Mouse (Mus musculus) limb, embryonic 12.5 days (tissue): ENCODE measurements around the gene Asb8. TPM values are rescaled to one million over a fixed set of nuclear protein-coding genes. Genes with fewer than 3 reads are reported as not detected.

Source experiments
- ATAC-seq: fragments of 200-750 bp; cut with Nextera tagmentation; 2 replicates; pipeline ENCODE4 v1.8.0; 2017; ENCODE audit warnings: low read depth, moderate TSS enrichment; ENCODE audit not compliant: insufficient number of reproducible peaks, insufficient read depth, low FRiP score, low TSS enrichment
- H3K27ac ChIP-seq: fragments of 300-500 bp; sonication (generic); 2 replicates; pipeline ENCODE4 v1.5.1; 2016; ENCODE audit warnings: mild to moderate bottlenecking, moderate library complexity
- H3K27me3 ChIP-seq: fragments of 300-500 bp; sonication (generic); 2 replicates; pipeline ENCODE4 v1.6.1; 2016; ENCODE audit warnings: mild to moderate bottlenecking, moderate library complexity
- H3K36me3 ChIP-seq: fragments of 300-500 bp; sonication (generic); 2 replicates; pipeline ENCODE4 v1.6.1; 2016; ENCODE audit warnings: mild to moderate bottlenecking, moderate library complexity
- H3K4me1 ChIP-seq: fragments of 300-500 bp; sonication (generic); replicated peaks from 2 replicates; pipeline ENCODE4 v1.6.1; 2016
- H3K4me2 ChIP-seq: fragments of 300-500 bp; sonication (generic); 2 replicates; pipeline ENCODE4 v1.6.1; 2016; ENCODE audit warnings: mild to moderate bottlenecking, moderate library complexity
- H3K4me3 ChIP-seq: fragments of 300-500 bp; sonication (generic); replicated peaks from 2 replicates; pipeline ENCODE4 v1.5.1; 2016; ENCODE audit warnings: mild to moderate bottlenecking
- H3K9ac ChIP-seq: fragments of 300-500 bp; sonication (generic); replicated peaks from 2 replicates; pipeline ENCODE4 v1.6.1; 2016; ENCODE audit warnings: mild to moderate bottlenecking, moderate library complexity
- H3K9me3 ChIP-seq: fragments of 300-500 bp; sonication (generic); 2 replicates; pipeline ENCODE4 v1.6.1; 2016; ENCODE audit warnings: mild to moderate bottlenecking, moderate library complexity
- WGBS: fragments of 180-500 bp; shearing (Covaris S2); methylation state at CpG from one replicate; pipeline ENCODE4 v1.1.7; 2016; 5-methylcytosine and 5-hydroxymethylcytosine counted together
- polyA plus RNA-seq: library from polyadenylated mRNA; unstranded; fragments of >200 nt; fragmentation: Nextera tagmentation; extraction: Ambion mirVana; gene quantifications from 2 replicates; pipeline ENCODE4 v1.2.1, GENCODE M21; 2016

Gene Asb8
- polyA plus RNA-seq, 1 experiment from 2014 or later, result 42.4 TPM

DNA sequence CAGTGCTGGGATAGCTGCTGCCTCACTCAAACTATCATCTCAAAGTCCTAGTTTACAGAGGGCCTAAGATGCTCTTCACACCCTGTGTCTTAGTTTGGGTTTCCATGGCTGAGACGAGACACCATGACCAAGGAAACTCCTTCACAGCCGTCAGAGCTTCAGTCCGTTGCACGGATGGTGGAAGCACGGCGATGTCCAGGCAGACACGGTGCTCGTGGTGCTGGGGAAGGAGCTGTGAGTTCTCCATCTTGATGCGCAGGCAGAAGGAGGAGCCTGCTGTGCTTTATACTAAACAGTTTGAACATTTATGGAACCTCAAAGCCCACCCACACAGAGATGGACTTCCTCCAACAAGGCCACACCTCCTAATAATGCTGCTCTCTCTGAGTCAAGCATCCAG, 28.6 kb downstream of the Asb8 start:
- Histone ChIP-seq H3K4me3 (no peak overlapping the region), H3K36me3 (peaks cover 98% of the 10 kb centered on the region), H3K4me2 (no peak overlapping the region), H3K9me3 (no peaks in the 10 kb centered on the region), H3K27ac (no peak overlapping the region), H3K27me3 (no peaks in the 10 kb centered on the region), H3K9ac (no peak overlapping the region), H3K4me1 (no peaks in the 10 kb centered on the region)
- 93% methylated on average over 9 of the region's 9 CpGs for WGBS
- ATAC-seq, result no peak

DNA sequence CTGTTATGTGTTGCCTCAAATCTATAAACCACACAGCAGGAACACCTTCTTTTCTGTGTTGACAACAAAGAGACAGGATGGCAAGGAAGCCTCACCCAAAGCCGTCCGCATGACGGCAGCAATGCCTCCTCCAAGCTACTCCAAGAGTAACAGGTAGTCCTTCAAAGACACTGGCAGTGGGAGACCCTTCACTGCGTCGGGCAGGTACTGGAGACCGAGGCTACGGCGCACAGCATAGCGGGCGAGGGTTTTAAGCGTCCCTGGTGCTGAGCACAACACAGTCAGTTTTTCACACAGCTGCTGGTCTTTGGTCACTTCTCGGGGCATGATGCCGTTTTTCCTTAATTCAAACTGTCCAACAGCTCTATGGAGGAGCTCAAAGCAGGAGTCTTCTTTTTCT, 29.8 kb downstream of the Asb8 start:
- 92% methylated on average over 13 of the region's 13 CpGs for WGBS

DNA sequence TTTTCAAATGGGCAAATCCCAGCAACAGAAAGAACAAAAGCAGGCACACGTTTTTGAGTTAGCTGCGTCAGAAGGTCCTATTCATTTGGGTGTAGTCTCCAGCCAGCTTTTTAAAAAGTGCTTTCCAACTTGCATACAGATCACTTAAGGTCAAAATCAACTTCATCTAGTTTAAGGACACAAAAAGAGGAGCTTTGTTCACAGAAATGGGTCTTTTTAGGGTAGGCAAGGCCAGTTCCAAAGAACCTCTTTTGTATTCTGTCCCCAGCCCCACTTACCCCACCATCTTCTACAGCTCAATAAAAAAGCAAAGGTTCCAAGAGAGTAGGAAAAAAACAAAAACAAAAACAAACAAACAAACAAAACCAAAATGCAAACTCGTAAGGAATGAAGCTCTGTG, 30.8 kb downstream of the Asb8 start:
- Histone ChIP-seq H3K27me3 (no peaks in the 10 kb centered on the region), H3K4me2 (no peak overlapping the region), H3K4me1 (no peaks in the 10 kb centered on the region), H3K27ac (no peak overlapping the region), H3K9ac (no peak overlapping the region), H3K4me3 (no peak overlapping the region), H3K9me3 (no peaks in the 10 kb centered on the region), H3K36me3 (peaks cover 100% of the 10 kb centered on the region)
- no peak for ATAC-seq
- 87% methylated on average over 3 of the region's 3 CpGs for WGBS

More for the DNA sequence above, 29.8 kb downstream of the Asb8 start:
- no peak for ATAC-seq
- no peak overlapping the region for H3K9ac ChIP-seq
- H3K4me2 ChIP-seq, result no peak overlapping the region
- H3K4me1 ChIP-seq, result no peaks in the 10 kb centered on the region
- H3K9me3 ChIP-seq, result no peaks in the 10 kb centered on the region
- no peak overlapping the region for H3K27ac ChIP-seq
- no peaks in the 10 kb centered on the region for H3K27me3 ChIP-seq
- no peak overlapping the region for H3K4me3 ChIP-seq
- peaks cover 100% of the 10 kb centered on the region for H3K36me3 ChIP-seq

DNA sequence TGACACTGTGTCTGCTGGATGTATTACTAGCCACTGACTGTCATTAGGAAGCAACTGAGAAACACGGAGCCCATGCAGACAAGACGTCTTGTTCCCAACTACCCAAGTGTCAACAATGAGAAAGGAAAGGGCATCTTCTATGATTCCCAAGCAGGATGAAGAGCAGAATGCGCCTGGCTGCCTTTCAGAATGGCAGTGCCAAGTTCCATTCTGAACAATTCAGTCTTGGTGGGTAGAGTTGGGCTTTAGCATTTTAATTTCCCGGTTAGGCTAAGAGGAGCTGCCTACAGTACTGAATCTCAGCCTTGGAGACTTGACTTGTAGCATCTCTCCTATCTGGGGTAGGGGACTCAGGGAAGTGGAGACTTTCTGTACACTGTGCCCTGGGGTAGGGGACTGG, 31.4 kb downstream of the Asb8 start:
- Histone ChIP-seq H3K27me3 (no peaks in the 10 kb centered on the region), H3K36me3 (peaks cover 100% of the 10 kb centered on the region), H3K4me3 (no peak overlapping the region), H3K27ac (no peak overlapping the region), H3K4me1 (no peaks in the 10 kb centered on the region), H3K9me3 (no peaks in the 10 kb centered on the region), H3K4me2 (no peak overlapping the region), H3K9ac (no peak overlapping the region)
- ATAC-seq, result no peak
- WGBS, result 92% methylated on average over 4 of the region's 4 CpGs

DNA sequence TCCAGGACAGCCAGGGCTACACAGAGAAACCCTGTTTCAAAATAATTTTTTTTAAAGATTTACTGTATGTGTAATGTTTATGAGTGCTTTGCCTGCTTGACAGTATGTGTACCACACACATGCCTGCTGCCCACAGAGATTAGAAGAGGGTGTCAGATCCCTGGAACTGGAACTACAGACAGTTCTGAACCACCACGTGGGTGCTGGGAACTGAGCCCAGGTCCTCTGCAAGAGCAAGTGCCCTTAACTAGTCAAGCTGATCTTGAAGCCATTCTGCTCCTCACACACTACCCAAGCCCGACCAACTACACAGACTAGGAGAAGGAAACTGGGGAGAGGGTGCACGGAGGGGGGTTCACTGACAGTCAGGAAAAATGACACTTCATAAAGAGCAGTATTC, 32.0 kb downstream of the Asb8 start:
- H3K36me3 ChIP-seq, result peaks cover 100% of the 10 kb centered on the region
- no peaks in the 10 kb centered on the region for H3K27me3 ChIP-seq
- no peaks in the 10 kb centered on the region for H3K9me3 ChIP-seq
- no peak overlapping the region for H3K4me3 ChIP-seq
- H3K27ac ChIP-seq, result no peak overlapping the region
- H3K4me2 ChIP-seq, result no peak overlapping the region
- ATAC-seq, result no peak
- 89% methylated on average over 3 of the region's 3 CpGs for WGBS
- H3K4me1 ChIP-seq, result no peaks in the 10 kb centered on the region
- H3K9ac ChIP-seq, result no peak overlapping the region

DNA sequence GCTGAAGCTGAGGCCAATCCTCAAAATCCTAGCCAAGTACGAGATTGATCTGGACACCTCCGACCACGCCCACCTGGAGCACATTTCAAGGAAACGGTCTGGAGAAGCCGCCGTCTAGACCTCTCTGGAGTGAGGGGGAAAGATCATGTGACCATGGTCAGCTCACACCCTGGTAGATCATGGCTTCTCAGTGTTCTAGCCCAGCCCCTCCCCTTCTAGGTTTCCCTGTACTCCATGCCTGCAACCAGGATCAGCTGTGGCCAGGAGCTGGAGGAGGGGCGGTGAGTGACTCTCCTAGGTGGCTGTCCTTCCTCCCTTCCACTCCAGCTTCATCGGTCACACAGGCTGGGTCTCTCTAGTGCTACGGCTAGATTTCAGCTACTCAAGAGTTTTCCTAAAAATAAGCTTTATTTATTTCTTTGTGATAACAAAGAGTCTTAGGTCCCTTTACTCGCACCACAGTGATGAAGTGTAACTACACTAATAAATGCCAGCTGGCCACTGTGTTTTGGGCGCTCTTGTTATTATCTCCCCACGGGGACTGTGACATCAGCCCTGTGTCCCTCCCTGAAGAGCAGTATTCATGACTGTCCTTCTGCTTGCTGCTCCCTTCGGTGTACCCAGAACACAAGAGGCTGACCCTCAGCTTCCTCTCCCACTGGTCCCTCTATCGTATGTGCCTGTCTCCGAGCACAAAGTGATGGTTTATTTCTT, 33.3 kb downstream of the Asb8 start:
- H3K9ac ChIP-seq, result no peak overlapping the region
- no peak for ATAC-seq
- H3K9me3 ChIP-seq, result no peaks in the 10 kb centered on the region
- H3K4me3 ChIP-seq, result no peak overlapping the region
- H3K4me2 ChIP-seq, result no peak overlapping the region
- H3K27me3 ChIP-seq, result no peaks in the 10 kb centered on the region
- H3K27ac ChIP-seq, result no peak overlapping the region
- H3K4me1 ChIP-seq, result no peaks in the 10 kb centered on the region
- H3K36me3 ChIP-seq, result peaks cover 100% of the 10 kb centered on the region
- WGBS, result 85% methylated on average over 15 of the region's 15 CpGs

DNA sequence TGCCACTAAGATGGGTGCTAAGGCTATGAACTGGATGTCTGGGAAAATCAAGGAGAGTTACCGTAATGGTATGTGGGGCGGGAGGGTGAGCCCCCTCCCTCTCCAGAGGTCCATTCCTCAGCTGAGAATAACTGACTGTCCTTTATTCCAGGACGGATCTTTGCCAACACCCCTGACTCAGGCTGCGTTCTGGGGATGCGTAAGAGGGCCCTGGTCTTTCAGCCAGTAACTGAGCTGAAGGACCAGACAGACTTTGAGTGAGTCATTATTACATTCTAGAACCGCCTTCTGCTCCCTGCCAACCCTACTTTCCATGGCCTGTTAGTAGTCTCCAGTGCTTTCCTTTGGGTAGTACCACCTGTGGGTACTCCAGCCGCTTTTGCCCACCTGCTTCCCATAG, 34.0 kb downstream of the Asb8 start:
- Histone ChIP-seq H3K27ac (no peak overlapping the region), H3K9ac (no peak overlapping the region), H3K4me1 (no peaks in the 10 kb centered on the region), H3K36me3 (peaks cover 100% of the 10 kb centered on the region), H3K4me2 (no peak overlapping the region), H3K9me3 (no peaks in the 10 kb centered on the region), H3K4me3 (no peak overlapping the region), H3K27me3 (no peaks in the 10 kb centered on the region)
- ATAC-seq, result no peak
- 92% methylated on average over 7 of the region's 7 CpGs for WGBS

DNA sequence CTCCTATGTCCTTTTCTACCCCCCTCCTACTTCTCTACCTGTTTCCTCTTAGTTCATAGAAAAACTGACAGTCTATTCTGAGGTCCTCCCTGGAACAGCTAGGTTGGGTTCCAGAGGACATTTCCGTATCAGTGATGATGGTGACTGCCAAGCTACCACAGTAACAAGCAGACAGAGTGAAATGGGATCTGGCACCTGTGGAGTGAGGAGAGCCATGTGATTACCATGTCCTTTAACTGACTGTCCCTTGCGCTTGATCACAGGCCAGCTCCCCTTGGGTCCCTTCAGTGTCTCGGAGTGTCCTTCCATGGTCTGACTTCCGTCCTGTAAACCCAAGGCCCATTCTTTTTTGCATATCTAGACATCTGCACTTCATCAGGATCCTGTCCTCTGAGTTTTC, 34.4 kb downstream of the Asb8 start:
- Histone ChIP-seq H3K27me3 (no peaks in the 10 kb centered on the region), H3K36me3 (peaks cover 100% of the 10 kb centered on the region), H3K27ac (no peak overlapping the region), H3K4me3 (no peak overlapping the region), H3K9me3 (no peaks in the 10 kb centered on the region), H3K4me1 (no peaks in the 10 kb centered on the region), H3K9ac (no peak overlapping the region), H3K4me2 (no peak overlapping the region)
- ATAC-seq, result no peak
- WGBS, result 96% methylated on average over 4 of the region's 4 CpGs

DNA sequence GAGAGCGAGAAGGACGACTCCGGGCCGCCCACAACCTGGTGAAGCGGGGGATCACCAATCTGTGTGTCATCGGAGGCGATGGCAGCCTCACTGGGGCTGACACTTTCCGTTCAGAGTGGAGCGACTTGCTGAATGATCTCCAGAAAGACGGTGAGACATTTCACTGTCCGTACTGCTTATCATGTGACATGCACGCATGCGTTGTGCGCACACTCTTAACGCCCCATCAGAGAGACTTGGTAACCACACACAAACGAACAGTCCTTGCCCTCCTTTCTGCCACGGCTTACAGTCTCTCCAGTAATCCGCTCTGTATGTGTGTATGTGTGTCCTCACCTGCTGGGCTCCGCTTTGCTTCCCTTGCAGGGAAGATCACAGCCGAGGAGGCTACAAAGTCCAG, 44.6 kb downstream of the Asb8 start:
- Histone ChIP-seq H3K4me3 (no peak overlapping the region), H3K4me2 (no peak overlapping the region), H3K4me1 (no peaks in the 10 kb centered on the region), H3K36me3 (peaks cover 96% of the 10 kb centered on the region), H3K27ac (no peak overlapping the region), H3K9me3 (no peaks in the 10 kb centered on the region), H3K27me3 (no peaks in the 10 kb centered on the region), H3K9ac (no peak overlapping the region)
- WGBS, result 94% methylated on average over 20 of the region's 20 CpGs
- no peak for ATAC-seq

DNA sequence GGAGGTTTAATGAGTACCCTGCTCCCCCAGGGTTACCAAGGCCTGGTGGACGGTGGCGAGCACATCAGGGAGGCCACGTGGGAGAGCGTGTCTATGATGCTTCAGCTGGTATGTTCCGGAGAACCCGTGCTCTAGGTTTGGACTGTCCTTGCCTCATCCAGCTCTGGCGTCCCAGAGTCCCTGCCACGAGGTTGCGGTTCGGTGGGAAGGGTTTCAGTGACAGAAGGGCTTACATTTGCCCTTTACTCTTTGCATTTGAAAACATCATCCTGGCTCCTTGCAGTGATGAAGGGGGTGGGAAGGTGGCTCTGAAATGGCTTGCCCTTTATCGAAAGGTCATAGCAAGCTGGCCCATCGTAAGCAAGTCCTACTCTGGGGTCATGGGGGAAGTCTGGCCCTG, 46.1 kb downstream of the Asb8 start:
- Histone ChIP-seq H3K27me3 (no peaks in the 10 kb centered on the region), H3K4me3 (no peak overlapping the region), H3K4me1 (no peaks in the 10 kb centered on the region), H3K27ac (no peak overlapping the region), H3K9ac (no peak overlapping the region), H3K9me3 (no peaks in the 10 kb centered on the region), H3K36me3 (peaks cover 96% of the 10 kb centered on the region), H3K4me2 (no peak overlapping the region)
- ATAC-seq, result no peak
- 89% methylated on average over 12 of the region's 12 CpGs for WGBS

DNA sequence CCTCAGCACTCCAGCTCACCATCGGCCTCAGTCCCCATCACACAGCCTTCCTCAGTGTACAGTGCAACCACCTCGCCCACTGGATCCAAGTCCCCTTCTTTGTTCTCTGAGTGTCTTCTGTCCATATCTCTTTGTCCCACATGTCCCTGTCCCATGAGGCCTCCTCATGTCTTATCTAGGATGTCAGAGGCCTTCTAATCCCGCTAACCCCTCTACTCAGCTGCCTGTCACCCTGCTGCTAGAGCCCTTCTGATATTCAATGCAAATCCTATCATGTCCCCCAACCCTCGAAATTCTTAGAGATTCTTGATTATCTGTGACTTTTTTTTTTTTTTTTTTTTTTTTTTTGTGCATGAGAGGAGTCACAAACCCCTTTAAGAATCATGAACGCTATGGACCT, 49.1 kb downstream of the Asb8 start:
- H3K36me3 ChIP-seq, result peaks cover 87% of the 10 kb centered on the region
- WGBS, result 89% methylated on average over 5 of the region's 5 CpGs
- 0 out of 2 replicates have a peak overlapping the region, but pooled peaks have one; percentile 9 for H3K27ac ChIP-seq
- no peaks in the 10 kb centered on the region for H3K9me3 ChIP-seq
- no peak for ATAC-seq
- no peak overlapping the region for H3K4me3 ChIP-seq
- no peaks in the 10 kb centered on the region for H3K27me3 ChIP-seq
- H3K9ac ChIP-seq, result no peak overlapping the region
- H3K4me2 ChIP-seq, result no peak overlapping the region
- H3K4me1 ChIP-seq, result no peaks in the 10 kb centered on the region

DNA sequence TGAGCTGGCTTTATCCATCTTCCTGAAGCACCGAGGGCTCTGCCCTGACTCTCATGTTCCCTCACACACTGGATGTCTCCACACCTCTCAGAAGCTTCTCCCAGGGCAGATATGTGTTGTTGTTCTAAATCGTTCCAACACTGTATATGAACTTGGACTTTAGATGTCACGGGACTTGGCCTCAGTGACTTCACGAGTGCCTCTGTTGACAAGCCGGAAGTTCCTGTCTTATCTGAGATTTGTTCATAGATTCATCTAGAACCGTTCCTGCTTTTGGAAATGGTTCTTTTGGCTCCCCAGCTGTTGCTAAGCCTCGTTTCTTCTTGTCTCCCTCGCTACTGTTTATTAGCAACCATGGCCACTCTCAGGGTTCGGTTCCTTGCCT, 49.7 kb downstream of the Asb8 start:
- 89% methylated on average over 9 of the region's 9 CpGs for WGBS
- H3K4me1 ChIP-seq, result no peaks in the 10 kb centered on the region
- H3K9ac ChIP-seq, result no peak overlapping the region
- no peak overlapping the region for H3K4me2 ChIP-seq
- ATAC-seq, result no peak
- H3K36me3 ChIP-seq, result peaks cover 81% of the 10 kb centered on the region
- H3K27me3 ChIP-seq, result no peaks in the 10 kb centered on the region
- no peaks in the 10 kb centered on the region for H3K9me3 ChIP-seq
- no peak overlapping the region for H3K4me3 ChIP-seq
- 0 out of 2 replicates have a peak overlapping the region, but pooled peaks have one; percentile 9 for H3K27ac ChIP-seq
